In genomic region chr8:11924165-11924564, GRCm38 (mm10) we compare ENCODE assay signal across 8 mouse cellular contexts.
A peak's percentile ranks its signal among the peaks of the same experiment; 100 is the strongest.
DNase-seq lines count a peak whose midpoint lies in the region; ATAC-seq and TF ChIP-seq lines count a peak whose summit lies in the region.
"Had no signal": no experiment of that assay in that cellular context is flagged by ENCODE, and none has a peak within 500 bp of the region (broad histone marks: within the 10 kb centered on the region; RNA-seq: fewer than 3 reads in every experiment).

No protein-coding gene starts in this region.

- peak; percentile 60 to 62 for DNase-seq in B cell, adult 2 months
- DNase-seq in CH12.LX (ENCODE audit: extremely low read depth) = peak; percentile 58
- DNase-seq in c-Kit-positive CD71-negative TER-119-negative erythroid progenitor cells, embryonic 14.5 days (ENCODE audit: low read depth) = peak; percentile 35
- peak; percentile 54 to 71 for DNase-seq in frontal cortex, postnatal 25 days (ENCODE audit: low spot score in 2 of 2)
- peak; percentile 71 to 75 for DNase-seq in kidney, postnatal 4 days
- DNase-seq in right cerebral cortex, postnatal 4 days = peak; percentile 71

- no peak for TF ChIP-seq POLR2A in CH12.LX (IDR thresholded peaks at IDR 0.05; ENCODE audit: low read depth, low read length)

- WGBS in lung, embryonic 16.5 days = 59% methylated on average over 11 of the region's 11 CpGs

- H3K27ac ChIP-seq in CH12.LX (ENCODE audit: insufficient read depth, low read depth) = no peak overlapping the region
- no peak overlapping the region for H3K27ac ChIP-seq in lung, embryonic 16.5 days (ENCODE audit: low read length)
- H3K27ac ChIP-seq: limb, embryonic 12.5 days had no signal

- H3K79me2 ChIP-seq in CH12.LX (replicated peaks; ENCODE audit: control insufficient read depth, extremely low read depth, insufficient read depth, poor library complexity, severe bottlenecking) = no peaks in the 10 kb centered on the region

- peaks cover 4% of the 10 kb centered on the region for H3K9me3 ChIP-seq in CH12.LX (replicated peaks; ENCODE audit: low read length)
- no peaks in the 10 kb centered on the region for H3K9me3 ChIP-seq in lung, embryonic 16.5 days (ENCODE audit: control insufficient read depth, low read length)
- H3K9me3 ChIP-seq: limb, embryonic 12.5 days had no signal

- H3K4me1 ChIP-seq in CH12.LX (ENCODE audit: control insufficient read depth in 1 of 2, insufficient read depth in 2 of 2) = no peaks in the 10 kb centered on the region
- H3K4me1 ChIP-seq in lung, embryonic 16.5 days (replicated peaks; ENCODE audit: control insufficient read depth, insufficient read depth, low read length) = no peaks in the 10 kb centered on the region
- H3K4me1 ChIP-seq: limb, embryonic 12.5 days had no signal

- no peak overlapping the region for H3K4me3 ChIP-seq in CH12.LX (replicated peaks in 1 of 3; ENCODE audit: low read depth in 2 of 3, low read length in 2 of 3, poor library complexity in 1 of 3)
- H3K4me3 ChIP-seq in lung, embryonic 16.5 days (ENCODE audit: low read length) = no peak overlapping the region
- H3K4me3 ChIP-seq: limb, embryonic 12.5 days had no signal

- peaks cover 70% of the 10 kb centered on the region for H3K27me3 ChIP-seq in CH12.LX (replicated peaks)
- no peaks in the 10 kb centered on the region for H3K27me3 ChIP-seq in lung, embryonic 16.5 days (ENCODE audit: control insufficient read depth, insufficient read depth, low read depth, low read length)
- H3K27me3 ChIP-seq: limb, embryonic 12.5 days had no signal

- in situ Hi-C loops in CH12.LX (cut with MboI; ENCODE audit: low pct_ligation_motif_present, low pct_unique_long_range_greater_than_20kb, low sequenced_read_pairs) = no loop called here

- peak; percentile 23; the same call in 1 of the 2 replicates for ATAC-seq in lung, embryonic 16.5 days (ENCODE audit: low read depth)

- TF ChIP-seq EP300 in CH12.LX (IDR thresholded peaks at IDR 0.05; ENCODE audit: low read length) = no peak

- H3K4me2 ChIP-seq in CH12.LX (ENCODE audit: insufficient read depth, low read depth, poor library complexity, severe bottlenecking) = no peak overlapping the region
- no peak overlapping the region for H3K4me2 ChIP-seq in lung, embryonic 16.5 days (ENCODE audit: low read depth, low read length)
- H3K4me2 ChIP-seq: limb, embryonic 12.5 days had no signal

- TF ChIP-seq CTCF in CH12.LX (conservative IDR thresholded peaks at IDR 0.05 in 1 of 2, IDR thresholded peaks at IDR 0.05 in 1 of 2; ENCODE audit: low read depth in 2 of 2, low read length in 2 of 2) = peak; percentile 42 to 65; a peak in 3 of 4 replicates

- no peak overlapping the region for H3K9ac ChIP-seq in CH12.LX (ENCODE audit: insufficient read depth, low read depth)
- no peak overlapping the region for H3K9ac ChIP-seq in lung, embryonic 16.5 days (ENCODE audit: low read length)
- H3K9ac ChIP-seq: limb, embryonic 12.5 days had no signal

- dilution Hi-C loops in CH12.LX (cut with MboI; ENCODE audit: extremely low pct_ligation_motif_present, extremely low pct_unique_long_range_greater_than_20kb, low sequenced_read_pairs) = no loop called here

- no peaks in the 10 kb centered on the region for H3K36me3 ChIP-seq in CH12.LX (replicated peaks in 1 of 2; ENCODE audit: control insufficient read depth in 1 of 2, insufficient read depth in 1 of 2, low read length in 1 of 2)
- no peaks in the 10 kb centered on the region for H3K36me3 ChIP-seq in lung, embryonic 16.5 days (ENCODE audit: control insufficient read depth, insufficient read depth, low read length)
- H3K36me3 ChIP-seq: limb, embryonic 12.5 days had no signal

- peak; percentile 33 for TF ChIP-seq RAD21 in CH12.LX (IDR thresholded peaks at IDR 0.05; ENCODE audit: low read depth, low read length)

TF ChIP-seq in CH12.LX, 34 proteins besides CTCF, POLR2A, EP300 and RAD21:
- TF ChIP-seq HCFC1 (IDR thresholded peaks at IDR 0.05; ENCODE audit: low read depth, low read length) (no peak), JUN (IDR thresholded peaks at IDR 0.05; ENCODE audit: insufficient read depth, low read depth, low read length) (no peak), USF2 (conservative IDR thresholded peaks at IDR 0.05; ENCODE audit: low read depth, low read length) (no peak), SMC3 (IDR thresholded peaks at IDR 0.05; ENCODE audit: low read depth, low read length) (peak; percentile 41), MAX (IDR thresholded peaks at IDR 0.05; ENCODE audit: low read length) (0 out of 2 replicates have a peak, but pooled peaks have one; percentile 28)
